Mouse (Mus musculus) c-Kit-positive CD71-positive TER-119-positive erythroid progenitor cells, embryonic 14.5 days (primary cell): Measurements from ENCODE around the gene Gm6993.

Source experiments
- DNase-seq: peaks from one replicate; pipeline ENCODE4 v3.0.0-alpha.2; 2013; ENCODE audit warnings: low spot score

The Gm6993 gene

GRCm38 (mm10) chr12:31240470-31240869 is at the start of gene Gm6993:
Gene Gm6993 (plus strand): TSS chr12:31240770.
- DNase-seq, result no peak

- no peak for DNase-seq
Measured at GRCm38 (mm10) chr12:31191329-31191954, 49.1 kb upstream of the Gm6993 start.

- no peak for DNase-seq
Measured at GRCm38 (mm10) chr12:31202509-31202908, 38.1 kb upstream of the Gm6993 start.

- no peak for DNase-seq
Measured at GRCm38 (mm10) chr12:31203746-31204455, 36.7 kb upstream of the Gm6993 start.

- no peak for DNase-seq
Measured at GRCm38 (mm10) chr12:31204898-31205297, 35.7 kb upstream of the Gm6993 start.

GRCm38 (mm10) chr12:31205983-31206633 is 34.5 kb upstream of the Gm6993 start:
- no peak for DNase-seq

GRCm38 (mm10) chr12:31208766-31209165 is 31.8 kb upstream of the Gm6993 start:
- DNase-seq, result no peak

- DNase-seq, result no peak
Measured at GRCm38 (mm10) chr12:31209377-31209805, 31.2 kb upstream of the Gm6993 start.

- no peak for DNase-seq
Measured at GRCm38 (mm10) chr12:31213556-31213955, 27.0 kb upstream of the Gm6993 start.

- DNase-seq, result no peak
Measured at GRCm38 (mm10) chr12:31215003-31215402, 25.6 kb upstream of the Gm6993 start.

- DNase-seq, result no peak
Measured at GRCm38 (mm10) chr12:31217232-31217631, 23.3 kb upstream of the Gm6993 start.

- no peak for DNase-seq
Measured at GRCm38 (mm10) chr12:31218774-31219173, 21.8 kb upstream of the Gm6993 start.

- DNase-seq, result no peak
Measured at GRCm38 (mm10) chr12:31221522-31221921, 19.0 kb upstream of the Gm6993 start.

GRCm38 (mm10) chr12:31222282-31222681 is 18.3 kb upstream of the Gm6993 start:
- no peak for DNase-seq

GRCm38 (mm10) chr12:31222741-31223140 is 17.8 kb upstream of the Gm6993 start:
- DNase-seq, result no peak

- no peak for DNase-seq
Measured at GRCm38 (mm10) chr12:31225451-31225850, 15.1 kb upstream of the Gm6993 start.

- no peak for DNase-seq
Measured at GRCm38 (mm10) chr12:31227167-31227566, 13.4 kb upstream of the Gm6993 start.

- no peak for DNase-seq
Measured at GRCm38 (mm10) chr12:31228878-31229277, 11.7 kb upstream of the Gm6993 start.

- no peak for DNase-seq
Measured at GRCm38 (mm10) chr12:31232635-31233034, 7.9 kb upstream of the Gm6993 start.

- no peak for DNase-seq
Measured at GRCm38 (mm10) chr12:31235018-31235417, 5.6 kb upstream of the Gm6993 start.

GRCm38 (mm10) chr12:31236861-31237595 is 3.5 kb upstream of the Gm6993 start:
- DNase-seq, result no peak

GRCm38 (mm10) chr12:31239031-31239583 is 1.5 kb upstream of the Gm6993 start:
- DNase-seq, result no peak
